Mouse (Mus musculus) stomach, postnatal 0 days (tissue): ENCODE results near the gene Gm27029.

Source experiments
- CTCF ChIP-seq: IDR thresholded peaks from 2 replicates; pipeline ENCODE4 v1.5.1; 2016; ENCODE audit warnings: antibody characterized with exemption, low read depth, mild to moderate bottlenecking, moderate library complexity
- EP300 ChIP-seq: optimal IDR thresholded peaks from 2 replicates; pipeline ENCODE3; 2016; ENCODE audit warnings: antibody characterized with exemption

DNA sequence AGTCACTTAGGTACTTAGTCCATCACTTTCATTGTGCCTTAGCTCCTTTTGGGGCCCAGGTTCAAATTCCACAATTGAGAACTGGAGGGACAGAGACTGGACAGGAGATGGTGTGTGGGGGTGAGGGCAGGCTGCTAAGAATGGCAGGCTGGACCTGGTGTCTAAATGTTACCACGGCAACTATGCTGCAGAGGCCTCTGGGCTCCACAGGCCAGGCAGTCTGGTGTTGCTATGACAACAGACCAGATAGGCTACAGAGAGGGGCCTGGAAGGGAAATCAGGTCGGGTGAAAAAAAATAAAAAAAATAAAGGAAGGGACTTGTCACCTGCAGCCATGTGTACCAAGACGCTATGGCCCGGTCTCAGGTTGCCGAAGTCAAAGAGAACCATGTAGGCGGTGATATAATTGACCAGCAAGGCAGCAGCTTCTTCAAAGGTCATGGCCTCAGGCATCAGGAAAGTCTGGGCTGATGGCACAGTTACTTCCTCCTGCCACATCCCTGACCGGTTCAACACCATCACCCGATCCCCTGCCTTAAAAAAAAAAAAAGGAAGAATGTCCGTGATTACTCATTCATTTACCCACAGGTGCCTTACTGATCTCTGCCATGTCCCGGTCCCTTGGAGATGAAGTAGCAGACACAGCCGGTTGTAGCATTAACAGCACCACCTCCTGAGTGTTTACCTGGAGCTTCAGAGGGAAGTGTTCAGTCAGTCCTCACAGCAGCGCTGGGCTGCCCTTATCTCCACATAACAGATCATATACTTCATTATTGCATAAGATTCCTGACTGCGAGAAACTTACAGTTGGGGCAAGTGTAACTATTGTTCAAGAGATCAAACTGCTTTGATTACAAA is 38.2 kb upstream of the Gm27029 start:
- TF ChIP-seq CTCF (no peak), EP300 (no peak)
